Mouse (Mus musculus) megakaryocyte, embryonic 14.5 days (primary cell): ENCODE data around the gene Pa2g4. TPM values are rescaled to one million over a fixed set of nuclear protein-coding genes. Genes with fewer than 3 reads are reported as not detected.

Source experiments
- H3K27me3 ChIP-seq: replicated peaks from 2 replicates; pipeline ENCODE3; 2012; ENCODE audit warnings: inconsistent platforms
- H3K36me3 ChIP-seq: replicated peaks from 2 replicates; pipeline ENCODE3; 2012; ENCODE audit warnings: low read length, inconsistent platforms, mixed read lengths
- H3K4me1 ChIP-seq: 2 replicates; pipeline ENCODE4 v1.6.1; 2012; ENCODE audit warnings: inconsistent platforms
- H3K4me3 ChIP-seq: replicated peaks from 2 replicates; pipeline ENCODE3; 2012; ENCODE audit warnings: moderate library complexity, mild to moderate bottlenecking, inconsistent platforms
- H3K9me3 ChIP-seq: 2 replicates; pipeline ENCODE4 v1.6.1; 2012; ENCODE audit warnings: inconsistent platforms
- FLI1 ChIP-seq: IDR thresholded peaks from 2 replicates; pipeline ENCODE4 v1.6.1; 2012; ENCODE audit warnings: low read length, inconsistent platforms, mixed read lengths
- GATA1 ChIP-seq: IDR thresholded peaks from 3 replicates; pipeline ENCODE4 v1.6.1; 2012; ENCODE audit warnings: mixed read lengths, low read length, inconsistent platforms, borderline replicate concordance
- polyA plus RNA-seq: library from polyadenylated mRNA; stranded (reverse); fragments of >175 nt; gene quantifications from 2 replicates; pipeline ENCODE4 v1.2.3, GENCODE M21; 2012; ENCODE audit warnings: low replicate concordance; ENCODE audit not compliant: insufficient read depth

Pa2g4 gene
- polyA plus RNA-seq, 1 experiment: 451 TPM

DNA sequence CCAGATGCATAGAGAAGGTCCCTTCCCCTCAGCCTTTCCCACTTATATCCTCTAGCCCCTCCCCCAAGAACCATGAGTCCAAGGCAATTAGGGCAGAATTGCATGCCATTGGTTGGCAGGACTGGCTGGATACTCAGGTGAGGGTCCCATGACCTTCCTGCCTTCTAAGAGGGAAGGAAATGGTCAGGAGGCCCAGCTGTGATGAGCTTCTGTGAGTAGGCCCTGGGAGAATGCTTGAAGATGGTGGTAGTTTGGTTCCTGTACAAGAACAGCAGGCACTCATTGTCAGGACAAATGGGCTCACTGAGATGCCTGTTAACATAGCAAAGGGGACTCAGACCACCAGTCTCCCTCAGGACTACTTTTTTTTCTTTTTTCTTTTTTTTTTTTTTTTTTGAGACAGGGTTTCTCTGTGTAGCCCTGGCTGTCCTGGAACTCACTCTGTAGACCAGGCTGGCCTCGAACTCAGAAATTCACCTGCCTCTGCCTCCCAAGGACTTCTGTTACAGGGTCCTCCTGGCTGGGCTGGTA lies 27.4 kb downstream of the Pa2g4 start:
- peaks cover 25% of the 10 kb centered on the region for H3K36me3 ChIP-seq
- no peak overlapping the region for H3K4me3 ChIP-seq
- no peaks in the 10 kb centered on the region for H3K9me3 ChIP-seq
- H3K4me1 ChIP-seq: peaks cover 40% of the 10 kb centered on the region
- TF ChIP-seq FLI1: no peak
- no peak for TF ChIP-seq GATA1
- no peaks in the 10 kb centered on the region for H3K27me3 ChIP-seq

DNA sequence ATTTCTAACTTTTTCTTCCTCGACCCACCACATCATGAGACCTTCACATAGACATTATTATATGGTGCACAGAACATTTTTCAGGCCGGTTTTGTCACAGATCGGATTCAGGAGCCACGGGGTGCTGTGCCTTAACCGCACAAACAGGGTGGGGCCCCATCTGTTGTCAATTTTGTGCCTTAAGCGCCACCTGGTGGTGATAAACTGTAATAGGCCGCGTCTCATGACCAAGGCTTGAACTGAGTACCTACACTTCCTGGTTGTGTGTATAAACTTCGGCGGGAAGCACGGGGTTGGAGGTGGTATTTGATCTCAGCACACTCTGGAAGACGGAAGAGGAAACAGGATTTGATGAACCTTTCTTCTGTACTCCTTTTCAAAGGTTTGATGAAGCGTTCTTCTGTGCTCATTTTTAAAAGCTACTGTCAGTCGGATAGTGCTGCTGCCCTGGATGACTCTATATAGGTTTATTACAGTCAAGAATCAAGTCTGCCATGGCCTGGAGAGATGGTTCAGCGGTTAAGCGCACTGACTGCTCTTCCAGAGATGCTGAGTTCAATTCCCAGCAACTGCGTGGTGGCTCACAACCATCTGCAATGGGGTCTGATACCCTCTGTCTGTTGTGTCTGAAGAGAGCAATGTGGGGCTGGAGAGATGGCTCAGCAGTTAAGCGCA lies 29.4 kb downstream of the Pa2g4 start:
- Histone ChIP-seq H3K9me3 (no peaks in the 10 kb centered on the region), H3K4me3 (peak overlapping the region; percentile 88), H3K4me1 (peaks cover 40% of the 10 kb centered on the region), H3K36me3 (peaks cover 6% of the 10 kb centered on the region), H3K27me3 (no peaks in the 10 kb centered on the region)
- TF ChIP-seq GATA1 (no peak), FLI1 (no peak)

DNA sequence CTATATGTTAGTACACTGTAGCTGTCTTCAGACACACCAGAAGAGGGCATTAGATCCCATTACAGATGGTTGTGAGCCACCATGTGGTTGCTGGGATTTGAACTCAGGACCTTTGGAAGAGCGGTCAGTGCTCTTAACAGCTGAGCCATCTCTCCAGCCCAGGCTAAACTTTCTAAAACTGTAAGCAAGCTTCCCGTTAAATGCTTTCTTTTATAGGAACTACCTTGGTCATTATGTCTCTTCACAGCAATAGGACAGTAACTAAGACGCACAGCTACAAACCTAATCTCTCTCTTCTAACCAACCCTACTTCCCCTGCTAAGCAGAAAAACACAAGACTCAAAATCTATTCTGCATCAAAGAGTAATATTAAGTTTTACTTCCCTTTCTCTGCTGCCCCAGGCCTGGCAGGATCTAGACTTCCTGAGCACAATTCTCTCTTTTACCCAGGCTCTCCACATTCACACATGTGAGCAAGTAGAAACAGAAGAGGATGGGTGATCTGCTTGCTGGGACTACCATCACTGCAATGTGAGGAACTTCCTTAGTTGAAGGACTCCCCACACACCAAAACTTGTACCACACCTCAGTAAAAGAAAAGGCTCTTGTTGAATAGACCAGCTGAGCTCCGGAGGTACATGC lies 30.0 kb downstream of the Pa2g4 start:
- Histone ChIP-seq H3K4me3 (peak overlapping the region; percentile 88), H3K27me3 (no peaks in the 10 kb centered on the region), H3K4me1 (peaks cover 40% of the 10 kb centered on the region), H3K36me3 (no peaks in the 10 kb centered on the region), H3K9me3 (no peaks in the 10 kb centered on the region)
- TF ChIP-seq FLI1 (no peak), GATA1 (no peak)

DNA sequence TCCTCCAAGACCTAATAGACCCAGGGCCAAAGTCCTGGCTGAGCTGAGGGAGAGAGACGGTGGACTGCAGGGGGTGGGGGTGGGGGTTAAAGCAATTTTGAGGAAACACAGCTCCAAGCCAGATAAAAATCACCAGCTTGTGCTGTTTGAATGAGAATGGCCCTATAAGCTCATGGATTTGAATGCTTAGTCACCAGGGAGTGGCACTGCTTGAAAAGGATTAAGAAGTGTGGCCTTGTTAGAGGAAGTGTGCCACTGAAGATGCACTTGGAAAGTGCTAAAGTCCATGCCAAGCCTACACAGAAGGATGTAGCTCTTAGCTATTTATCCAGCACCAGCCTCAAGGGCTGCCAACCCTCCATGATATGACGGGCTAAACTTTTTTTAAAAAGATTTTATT lies 30.6 kb downstream of the Pa2g4 start:
- no peak overlapping the region for H3K4me3 ChIP-seq
- H3K27me3 ChIP-seq: no peaks in the 10 kb centered on the region
- H3K9me3 ChIP-seq: no peaks in the 10 kb centered on the region
- TF ChIP-seq FLI1 (no peak), GATA1 (no peak)
- H3K4me1 ChIP-seq: peaks cover 40% of the 10 kb centered on the region
- no peaks in the 10 kb centered on the region for H3K36me3 ChIP-seq

DNA sequence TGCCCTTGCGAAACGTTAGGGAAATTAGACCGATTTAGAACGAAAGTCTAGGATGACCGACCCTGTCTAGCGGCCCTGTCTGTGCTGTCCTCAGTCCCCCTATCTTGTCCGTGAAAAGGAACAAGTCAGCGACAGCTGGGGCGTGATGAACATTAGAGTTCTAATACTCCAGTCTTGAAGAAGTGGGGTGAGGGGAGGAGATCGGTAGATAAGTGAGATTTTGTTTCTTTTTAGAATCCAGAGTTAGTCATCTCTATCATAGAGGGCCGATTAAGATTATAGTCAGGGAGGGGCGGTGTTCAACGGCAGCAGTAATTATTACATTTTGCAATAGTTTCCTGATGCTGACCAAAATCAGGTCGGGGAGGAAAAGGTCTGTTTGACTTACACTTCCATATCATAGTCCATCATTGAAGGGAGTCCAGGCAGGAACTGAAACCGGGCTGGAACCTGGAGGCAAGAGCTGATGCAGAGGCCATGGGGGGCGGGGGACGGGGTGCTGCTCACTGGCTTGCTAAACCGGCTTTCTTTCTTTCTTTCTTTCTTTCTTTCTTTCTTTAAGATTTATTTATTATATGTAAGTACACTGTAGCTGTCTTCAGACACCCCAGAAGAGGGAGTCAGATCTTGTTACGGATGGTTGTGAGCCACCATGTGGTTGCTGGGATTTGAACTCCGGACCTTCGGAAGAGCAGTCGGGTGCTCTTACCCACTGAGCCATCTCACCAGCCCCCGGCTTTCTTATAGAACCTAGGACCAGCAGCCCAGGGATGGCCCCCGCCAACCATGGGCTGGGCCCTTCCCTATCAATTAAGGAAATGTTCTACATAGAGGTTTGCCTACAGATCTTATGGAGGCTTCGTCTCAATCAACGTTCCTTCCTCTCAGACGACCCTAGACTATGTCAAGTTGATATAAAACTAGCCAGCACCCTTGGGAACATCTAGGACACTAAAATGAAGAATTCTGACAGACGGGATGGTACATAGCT lies 39.1 kb downstream of the Pa2g4 start:
- Histone ChIP-seq H3K9me3 (no peaks in the 10 kb centered on the region), H3K4me3 (peak overlapping the region; percentile 96), H3K36me3 (peaks cover 16% of the 10 kb centered on the region), H3K27me3 (peaks cover 1% of the 10 kb centered on the region), H3K4me1 (peaks cover 47% of the 10 kb centered on the region)
- no peak for TF ChIP-seq FLI1
- TF ChIP-seq GATA1: no peak

DNA sequence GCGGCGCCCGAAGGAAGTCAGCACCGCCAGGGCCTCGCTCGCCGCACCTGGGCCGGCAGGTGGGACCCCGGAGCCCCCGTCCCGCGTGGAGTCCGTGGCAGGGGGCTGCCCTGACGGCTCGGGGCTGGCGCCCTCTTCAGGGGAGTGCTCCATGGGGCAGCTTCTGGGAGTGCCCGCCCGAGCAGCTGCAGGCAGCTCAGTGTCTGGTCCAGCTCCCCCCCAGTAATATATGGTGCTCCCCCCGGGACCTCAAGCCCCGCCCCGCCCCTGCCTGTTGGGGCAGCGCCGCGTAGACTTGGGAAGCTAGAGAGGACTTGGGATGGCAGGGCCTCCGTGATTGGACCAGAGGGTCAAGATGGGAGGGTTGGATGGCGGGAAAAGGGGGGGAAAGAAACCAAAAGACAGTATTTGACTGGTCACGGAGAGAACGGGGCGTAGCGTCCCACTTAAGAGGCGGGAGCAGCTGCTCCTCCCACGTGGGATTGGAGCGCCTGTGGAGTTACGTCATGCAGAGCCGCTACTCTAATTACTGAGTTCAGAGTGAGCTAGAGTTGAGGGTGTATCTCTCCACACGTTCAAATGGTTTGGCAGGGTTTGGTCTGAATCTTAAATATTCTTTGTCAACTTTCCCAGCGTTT lies 40.0 kb downstream of the Pa2g4 start, which contains the start of gene Esyt1:
Esyt1 (minus strand) TSS at position 201 of the 638 bp plus-strand sequence.
- TF ChIP-seq FLI1 (peak; percentile 32; the same call in 1 of the 2 replicates), GATA1 (no peak)
- peaks cover 42% of the 10 kb centered on the region for H3K4me1 ChIP-seq
- peaks cover 25% of the 10 kb centered on the region for H3K36me3 ChIP-seq
- peaks cover 1% of the 10 kb centered on the region for H3K27me3 ChIP-seq
- H3K4me3 ChIP-seq: peak within 1 kb of the TSS; percentile 96
- H3K9me3 ChIP-seq: no peaks in the 10 kb centered on the region

DNA sequence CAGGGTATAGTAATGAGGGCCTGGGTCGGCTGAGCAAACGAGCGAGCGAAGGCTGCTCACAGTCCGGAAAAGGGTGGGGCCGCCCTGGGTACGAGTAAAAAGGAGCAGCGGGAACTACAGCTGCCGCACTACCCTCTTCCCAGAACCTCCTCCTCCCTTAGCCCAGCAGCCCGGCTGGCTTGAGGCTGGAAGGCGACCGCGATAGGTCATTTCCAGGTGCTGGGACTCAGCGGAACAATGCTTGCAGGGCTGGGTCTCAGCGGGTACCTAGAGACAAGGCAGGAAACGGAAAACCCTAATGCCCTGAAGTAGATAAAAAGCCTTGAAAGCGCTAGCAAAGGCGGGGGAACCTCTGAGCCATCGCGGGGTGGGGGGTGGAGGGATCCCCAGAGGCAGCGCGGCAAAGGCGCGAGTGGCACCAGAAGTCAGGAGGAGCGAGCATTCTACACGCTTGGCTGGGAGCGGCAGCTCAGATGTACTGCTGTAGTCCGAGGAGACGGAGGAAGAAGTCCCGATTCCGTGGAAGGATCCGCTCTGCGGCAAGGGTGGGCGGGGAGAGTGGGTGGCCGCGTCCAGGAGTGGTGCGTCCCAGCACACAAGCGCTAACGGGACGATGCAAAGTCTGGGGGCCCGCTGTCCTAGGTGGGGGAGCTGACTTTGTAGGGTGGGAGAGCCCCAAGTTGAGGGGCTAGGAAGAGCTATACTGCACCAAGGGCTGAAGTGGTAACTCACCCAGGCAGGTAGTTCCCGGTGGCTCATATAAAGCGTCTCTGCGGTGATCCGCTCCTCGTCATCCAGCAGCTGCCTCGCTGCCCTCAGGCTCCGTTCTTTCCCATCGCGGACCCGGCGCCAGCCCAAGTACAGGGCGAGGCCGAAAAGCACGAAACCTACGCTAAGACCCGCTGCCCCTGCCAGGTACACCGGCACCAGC lies 40.8 kb downstream of the Pa2g4 start:
- Histone ChIP-seq H3K4me3 (peak overlapping the region; percentile 96), H3K9me3 (no peaks in the 10 kb centered on the region), H3K36me3 (peaks cover 33% of the 10 kb centered on the region), H3K27me3 (peaks cover 1% of the 10 kb centered on the region), H3K4me1 (peaks cover 45% of the 10 kb centered on the region)
- no peak for TF ChIP-seq GATA1
- no peak for TF ChIP-seq FLI1

DNA sequence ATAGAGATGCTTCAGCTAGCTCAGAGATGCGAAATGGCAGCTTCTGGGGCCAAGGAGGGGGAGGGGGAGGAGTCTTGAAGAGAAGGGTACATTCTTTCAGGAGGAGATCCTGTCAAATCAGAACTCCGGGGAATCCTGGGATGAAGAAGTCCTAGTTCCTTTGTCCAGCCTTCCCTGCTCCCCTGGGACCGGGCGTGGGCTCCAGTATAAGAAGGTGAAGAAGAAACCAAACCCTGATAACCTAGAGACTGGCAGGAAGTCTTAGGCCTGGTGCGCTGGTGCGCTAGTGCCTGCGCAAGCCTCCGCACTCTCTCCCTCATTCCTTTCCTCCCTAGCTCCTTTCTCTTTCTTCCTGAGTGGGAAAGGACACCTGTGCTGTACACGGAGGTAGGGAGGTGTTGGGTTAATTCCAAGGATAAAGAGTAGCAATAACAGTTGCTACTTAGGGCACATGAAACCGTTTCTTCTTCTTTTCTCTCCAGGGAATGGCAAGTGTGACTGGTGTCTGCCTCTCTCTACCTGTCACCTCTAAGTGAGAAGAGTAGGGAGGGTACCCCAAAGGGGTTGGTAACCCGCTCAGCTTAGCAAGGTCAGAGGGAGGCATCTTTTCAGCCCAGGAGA lies 41.6 kb downstream of the Pa2g4 start:
- Histone ChIP-seq H3K36me3 (peaks cover 41% of the 10 kb centered on the region), H3K4me3 (peak overlapping the region; percentile 96), H3K9me3 (no peaks in the 10 kb centered on the region), H3K4me1 (peaks cover 48% of the 10 kb centered on the region), H3K27me3 (peaks cover 1% of the 10 kb centered on the region)
- TF ChIP-seq FLI1: no peak
- TF ChIP-seq GATA1: no peak
